Mouse (Mus musculus): ENCODE measurements around the gene Mybph.

The Mybph gene

GRCm38 (mm10) chr1:134193126-134193525, at the start of gene Mybph:
Mybph (plus strand) TSS chr1:134193448.
- no peak for DNase-seq

DNA sequence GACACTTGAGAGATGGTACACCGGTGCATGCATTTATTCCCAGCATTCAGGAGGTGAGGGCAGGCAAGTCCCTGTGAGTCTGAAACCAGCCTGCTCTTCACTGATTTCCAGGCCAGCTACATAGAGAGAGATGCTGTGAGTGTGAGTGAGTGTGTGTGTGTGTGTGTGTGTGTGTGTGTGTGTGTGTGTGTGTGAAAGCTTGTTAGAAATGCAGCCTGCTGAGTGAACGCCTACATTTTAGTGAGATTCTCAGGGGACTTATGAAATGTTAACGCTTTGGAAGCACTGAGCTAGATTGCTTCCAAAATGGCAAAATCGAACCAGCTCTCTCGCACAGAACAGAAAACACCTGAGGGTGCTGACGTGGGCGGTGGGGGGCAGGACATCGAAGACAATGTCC, 47.2 kb upstream of the Mybph start:
- no peak for DNase-seq

GRCm38 (mm10) chr1:134150076-134150475, 43.2 kb upstream of the Mybph start:
- no peak for DNase-seq

DNA sequence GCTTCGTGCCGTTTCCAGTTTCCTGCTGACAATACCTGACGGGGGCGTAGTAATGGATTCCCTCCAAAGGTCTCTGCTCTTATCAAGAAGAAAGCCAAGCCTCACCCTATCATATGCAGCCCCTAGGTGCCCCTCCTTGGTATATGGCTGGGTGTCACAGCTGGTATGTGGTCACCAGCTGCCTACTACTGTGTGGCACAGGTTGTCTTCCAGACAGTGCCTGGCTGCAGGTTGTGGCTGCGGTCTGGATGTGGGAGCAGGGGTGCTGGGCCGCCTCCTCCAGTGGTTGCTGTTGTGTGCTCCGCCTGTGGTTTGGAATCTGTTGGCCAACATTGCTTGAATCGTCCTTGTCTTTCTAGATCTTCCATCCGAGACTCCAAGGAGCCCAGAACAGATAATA, 42.5 kb upstream of the Mybph start:
- DNase-seq = no peak

DNA sequence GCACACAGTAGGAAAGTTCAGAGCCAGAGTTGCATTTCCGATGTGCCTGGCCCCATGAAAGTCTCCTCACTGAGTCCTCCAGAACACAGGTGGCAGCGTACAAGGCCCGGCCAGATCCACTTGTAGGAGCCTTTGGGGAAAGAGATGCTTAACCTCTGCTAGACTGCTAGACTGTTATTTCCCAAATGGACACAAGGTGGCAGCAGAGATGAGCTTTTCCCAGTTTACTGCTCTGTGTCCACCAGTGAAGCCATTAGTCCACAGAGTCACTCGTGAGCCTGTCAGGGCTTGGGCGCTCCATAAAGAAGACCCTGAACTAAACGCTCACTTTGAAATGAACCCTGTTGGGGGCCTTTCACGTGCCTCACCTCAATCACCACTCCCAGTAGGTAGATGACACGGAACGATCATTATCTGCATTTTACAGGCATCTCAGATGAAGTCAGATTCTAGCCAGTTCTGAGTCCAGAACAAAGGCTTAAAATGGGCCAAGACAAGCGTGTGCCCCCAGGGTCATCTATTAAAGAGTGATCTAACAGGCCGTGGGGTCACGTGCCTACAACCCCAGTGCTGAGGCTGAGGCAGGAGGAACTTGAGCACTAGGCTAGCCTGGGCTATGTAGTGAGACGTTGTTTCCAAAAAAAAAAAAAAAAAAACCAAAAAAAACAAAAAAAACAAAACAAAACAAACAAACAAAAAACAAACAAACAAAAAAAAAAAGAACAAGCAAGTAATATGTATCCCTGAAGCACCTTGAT, 41.4 kb upstream of the Mybph start:
- peak; percentile 85 for DNase-seq

- DNase-seq = no peak
Observed at GRCm38 (mm10) chr1:134152626-134153590, 40.3 kb upstream of the Mybph start.

DNA sequence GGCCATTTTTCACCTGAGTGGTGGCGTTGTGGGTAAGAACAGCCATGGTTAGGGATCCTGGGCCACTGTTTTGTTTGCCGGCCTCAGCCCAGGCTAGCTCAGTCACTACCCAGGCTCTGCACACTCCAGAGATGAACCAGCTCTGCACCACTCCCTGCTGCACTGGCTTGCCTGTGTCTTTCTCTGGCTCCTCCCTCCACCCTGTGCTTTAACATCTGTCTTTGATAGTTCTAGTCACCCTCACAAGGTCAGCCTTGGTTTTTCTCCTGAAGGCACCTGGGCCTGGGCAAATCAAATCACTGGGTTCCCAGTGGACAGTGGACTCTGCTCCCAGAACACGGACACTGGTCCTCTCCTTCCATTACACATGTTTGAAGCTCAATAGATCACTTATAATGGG, 39.1 kb upstream of the Mybph start:
- DNase-seq = no peak

GRCm38 (mm10) chr1:134154655-134155054, 38.6 kb upstream of the Mybph start:
- no peak for DNase-seq

DNA sequence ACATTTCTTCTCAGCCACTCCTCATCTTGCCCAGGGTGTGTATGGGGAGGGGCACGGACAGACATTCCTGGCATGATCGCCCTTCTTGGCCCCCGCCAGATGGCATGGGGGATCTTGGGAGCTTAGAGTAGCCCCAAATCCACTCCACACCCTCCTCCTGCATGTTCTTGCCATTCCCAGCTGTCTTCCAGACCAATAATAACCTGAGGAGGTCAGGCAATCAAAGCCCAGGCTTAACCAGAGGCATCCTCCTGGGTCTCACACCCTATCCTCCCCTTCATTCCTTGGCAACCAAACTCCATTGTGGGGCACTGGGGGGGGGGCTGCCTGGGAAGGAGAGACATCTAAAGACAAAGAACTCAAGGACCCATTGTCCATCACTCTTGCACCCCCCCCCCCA, 32.8 kb upstream of the Mybph start:
- no peak for DNase-seq

DNA sequence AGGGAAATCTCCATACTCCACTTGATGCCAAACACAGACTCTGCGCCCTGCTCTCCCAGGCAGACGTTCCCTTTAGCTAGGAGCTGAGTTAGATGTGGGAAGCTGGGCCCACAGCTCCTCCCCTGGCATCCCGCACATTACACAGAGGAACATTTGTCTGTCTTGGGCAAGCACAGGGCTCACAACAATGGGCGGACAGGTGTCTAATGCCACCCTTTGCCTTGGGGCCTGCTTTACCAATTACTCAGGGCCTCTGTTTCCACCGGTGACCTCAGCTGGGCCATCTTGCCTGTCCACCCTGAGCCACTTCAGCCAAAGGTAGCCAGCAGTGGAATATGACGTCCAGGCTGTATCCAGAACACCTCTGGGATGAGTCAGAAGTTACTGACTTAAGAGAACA, 31.8 kb upstream of the Mybph start:
- no peak for DNase-seq

DNA sequence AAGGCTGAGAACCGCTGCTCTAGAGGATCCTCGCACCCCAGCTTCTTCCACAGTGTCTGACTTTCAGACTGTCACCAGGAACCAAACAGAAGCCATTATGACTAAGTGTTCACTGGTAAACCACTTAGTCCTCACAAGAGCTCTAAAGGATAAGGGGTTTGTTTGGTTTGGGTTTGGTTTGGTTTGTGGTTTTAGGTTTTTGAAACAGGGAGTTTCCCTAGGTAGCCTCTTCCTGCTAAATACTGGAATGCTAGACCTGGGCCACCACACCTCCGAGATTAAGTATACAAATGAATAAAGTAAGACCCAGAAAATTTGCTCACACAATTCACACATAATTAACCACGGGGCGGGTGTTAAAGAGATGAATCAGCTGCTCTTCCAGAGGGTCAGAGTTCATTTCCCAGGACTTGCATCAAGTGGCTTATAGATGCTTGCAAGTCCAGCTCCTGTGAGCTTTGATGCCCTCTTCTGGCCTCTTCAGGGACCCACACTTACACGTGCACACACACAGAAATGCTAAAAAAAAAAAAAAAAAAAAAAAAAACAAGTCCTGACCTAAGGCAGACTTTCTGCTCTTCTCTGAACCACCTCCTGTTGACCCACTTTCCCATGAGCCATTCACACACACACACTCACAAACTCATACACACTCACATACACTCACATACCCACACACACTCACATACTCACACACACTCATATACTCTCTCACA, 30.6 kb upstream of the Mybph start:
- no peak for DNase-seq

GRCm38 (mm10) chr1:134163476-134163875, 29.8 kb upstream of the Mybph start:
- peak; percentile 13 for DNase-seq

DNA sequence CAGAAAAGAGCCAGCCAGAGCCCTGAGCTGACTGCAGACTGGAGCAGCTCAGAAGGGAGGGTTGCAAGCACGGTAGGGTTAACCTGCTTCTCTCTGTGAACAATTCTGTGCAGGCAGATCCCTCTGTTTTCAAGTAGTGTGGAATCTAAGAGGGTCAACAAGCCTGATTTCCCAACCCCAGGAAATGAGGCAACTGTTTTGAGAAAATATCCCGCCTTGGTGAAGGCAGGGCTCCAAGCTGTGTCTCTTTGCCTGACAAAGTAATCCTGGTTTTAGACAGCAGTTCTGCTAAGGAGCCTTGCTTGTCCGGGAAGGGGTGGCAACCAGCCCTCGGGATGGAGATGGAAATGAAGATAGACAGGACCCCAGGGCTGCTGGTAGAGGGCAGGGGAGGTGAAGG, 28.8 kb upstream of the Mybph start:
- no peak for DNase-seq

- no peak for DNase-seq
Observed at GRCm38 (mm10) chr1:134166547-134166946, 26.7 kb upstream of the Mybph start.

DNA sequence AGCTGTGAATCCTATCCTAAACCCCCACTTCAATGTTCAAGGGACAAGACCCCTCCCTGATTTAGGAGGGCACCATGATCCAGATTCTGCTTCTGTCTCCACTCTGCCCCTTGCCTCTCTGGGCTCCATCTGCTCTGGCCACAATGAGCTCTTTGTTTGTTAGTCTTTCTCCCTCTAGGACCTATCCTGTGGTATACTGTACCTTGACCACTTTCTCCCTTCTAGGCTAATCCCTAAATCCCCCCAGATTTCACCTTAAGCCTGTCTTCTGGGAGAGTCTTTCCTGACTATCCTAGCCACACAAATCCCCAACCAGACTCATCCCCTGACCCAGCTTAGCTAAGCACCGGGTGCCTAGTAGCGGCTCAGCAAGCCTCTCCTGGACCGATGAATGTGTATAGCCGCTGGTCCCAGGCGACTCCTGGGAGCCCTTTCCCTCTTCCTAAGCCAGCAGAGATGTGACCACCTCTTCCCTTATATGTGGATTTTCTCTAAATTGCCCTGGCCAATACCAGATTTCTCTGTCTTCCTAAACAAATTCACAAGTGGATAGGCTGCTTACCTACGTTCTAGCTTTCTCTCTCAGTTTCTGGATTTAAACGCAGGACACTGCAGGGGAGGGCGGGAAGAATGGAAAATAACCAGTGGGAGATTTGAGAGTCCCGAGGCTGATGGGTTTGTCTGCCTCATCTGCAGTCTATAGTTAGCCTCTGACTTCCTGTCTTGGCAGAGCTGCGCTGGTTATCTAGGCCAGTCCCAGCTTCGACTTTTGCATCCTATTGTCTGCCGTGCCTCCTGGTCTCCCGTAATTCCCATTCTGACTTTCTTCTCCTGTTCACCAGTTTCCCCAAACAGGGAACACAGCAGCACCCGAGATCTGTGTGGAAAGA, 25.6 kb upstream of the Mybph start:
- no peak for DNase-seq

- DNase-seq = no peak
Observed at GRCm38 (mm10) chr1:134168567-134168966, 24.7 kb upstream of the Mybph start.

DNA sequence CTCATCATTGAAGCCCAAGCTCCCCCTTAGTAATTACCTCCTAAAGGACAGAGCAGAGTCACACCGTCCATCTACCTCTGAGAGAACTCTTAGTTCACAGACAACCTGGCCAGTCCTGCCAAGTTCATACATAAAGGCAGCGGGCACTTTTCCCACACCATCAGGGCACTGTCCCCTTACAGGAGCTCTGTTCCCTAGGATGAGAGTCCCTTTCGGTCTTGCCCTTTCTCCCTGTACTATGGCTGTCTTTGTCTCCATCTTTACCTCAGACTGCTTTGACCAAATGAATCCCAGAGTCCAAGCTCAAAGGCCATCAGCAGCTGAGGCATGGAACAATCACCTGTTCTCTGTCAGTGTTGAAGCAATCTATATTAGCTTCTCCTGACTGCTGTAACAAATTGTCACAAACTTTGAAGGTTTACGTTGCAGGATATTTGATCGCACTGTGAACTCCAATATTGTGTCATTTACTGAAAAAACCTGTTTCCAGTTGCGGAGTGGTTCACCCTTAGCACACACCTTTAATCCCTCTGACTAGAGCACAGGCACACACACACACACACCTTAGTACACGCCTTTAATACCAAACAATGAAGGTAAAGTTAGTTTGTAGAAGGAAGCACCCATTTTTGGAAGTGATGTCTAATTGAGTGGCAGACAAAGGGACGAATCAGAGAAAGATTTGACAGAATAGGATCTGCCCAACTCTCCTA, 24.1 kb upstream of the Mybph start:
- DNase-seq = no peak

- no peak for DNase-seq
Observed at GRCm38 (mm10) chr1:134173081-134173480, 20.2 kb upstream of the Mybph start.

- DNase-seq = no peak
Observed at GRCm38 (mm10) chr1:134177976-134178375, 15.3 kb upstream of the Mybph start.

DNA sequence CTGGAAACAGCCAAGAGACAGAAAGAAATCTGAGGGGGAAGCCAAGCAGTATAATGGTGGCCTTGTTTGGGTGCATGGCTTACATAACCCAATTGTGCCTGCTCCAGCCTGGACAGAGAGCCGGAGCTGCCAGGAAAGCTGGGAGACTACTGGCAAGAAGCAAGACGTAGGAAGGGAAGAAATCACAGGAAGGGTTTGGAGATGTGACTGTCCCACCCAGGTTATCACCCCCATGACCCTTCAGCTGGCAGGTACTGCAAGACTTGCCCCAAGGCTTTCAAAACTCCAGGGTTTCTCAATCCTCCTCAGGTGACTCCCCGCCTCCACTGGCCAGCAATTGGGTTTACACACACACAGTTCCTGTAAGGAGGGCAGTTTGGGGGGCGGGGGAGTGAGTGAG, 11.2 kb upstream of the Mybph start, which contains the start of gene Chil1:
Gene Chil1, plus strand, starts transcription at position 152 of the 400 bp plus-strand sequence.
- no peak for DNase-seq

DNA sequence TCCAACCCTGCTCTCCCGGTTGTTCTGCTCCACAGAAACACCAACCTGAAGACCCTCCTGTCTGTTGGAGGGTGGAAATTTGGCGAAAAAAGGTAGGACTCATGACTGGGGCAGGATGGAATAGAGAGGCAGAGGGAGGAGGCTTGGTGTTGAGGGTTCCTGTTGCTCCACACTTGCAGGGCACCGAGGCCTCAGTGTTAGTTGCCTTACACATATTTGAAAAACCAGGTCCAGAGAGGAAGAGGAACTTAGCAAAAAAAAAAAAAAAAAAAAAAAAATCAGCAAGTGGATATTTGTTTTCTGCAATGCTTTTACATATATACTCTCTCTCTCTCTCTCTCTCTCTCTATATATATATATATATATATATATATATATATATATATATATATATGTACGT, 9.2 kb upstream of the Mybph start:
- DNase-seq = no peak

DNA sequence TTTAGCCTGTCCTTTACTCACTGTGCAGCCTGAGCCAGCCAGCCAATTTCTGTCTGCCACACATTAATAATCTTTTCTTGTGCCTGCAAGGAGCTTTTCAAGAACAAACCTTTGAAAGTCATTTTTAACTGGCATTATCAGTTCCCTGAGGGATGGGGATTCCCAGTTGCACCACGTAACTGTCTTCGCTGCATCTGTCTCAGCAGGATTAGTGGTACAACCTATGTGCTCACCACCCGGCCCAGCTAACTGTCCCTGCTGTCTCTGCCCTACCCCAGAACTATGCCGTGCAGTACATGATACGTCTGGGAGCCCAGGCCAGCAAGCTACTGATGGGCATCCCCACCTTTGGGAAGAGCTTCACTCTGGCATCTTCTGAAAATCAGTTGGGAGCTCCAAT, 5.0 kb upstream of the Mybph start:
- no peak for DNase-seq
